Mouse (Mus musculus) cerebellum, postnatal 4 days (tissue): ENCODE results near the gene Has3.
"Not testable (repeated sequence)": the region's sequence is repeated elsewhere in the genome, so short reads cannot be mapped to it uniquely, and the experiment has no call there.

ENCODE experiments used
- DNase-seq, 2 experiments: peaks; one replicate each; pipeline ENCODE4 v3.0.0; 2022; ENCODE audit warnings: low spot score in 2 of 2, mixed read lengths in 1 of 2

Gene Has3

GRCm38 (mm10) chr8:106884826-106885400 is 14.9 kb downstream of the Has3 start:
- DNase-seq: not testable (repeated sequence)

- peak; percentile 76 for DNase-seq
Observed at GRCm38 (mm10) chr8:106887336-106888189, 17.5 kb downstream of the Has3 start.

DNA sequence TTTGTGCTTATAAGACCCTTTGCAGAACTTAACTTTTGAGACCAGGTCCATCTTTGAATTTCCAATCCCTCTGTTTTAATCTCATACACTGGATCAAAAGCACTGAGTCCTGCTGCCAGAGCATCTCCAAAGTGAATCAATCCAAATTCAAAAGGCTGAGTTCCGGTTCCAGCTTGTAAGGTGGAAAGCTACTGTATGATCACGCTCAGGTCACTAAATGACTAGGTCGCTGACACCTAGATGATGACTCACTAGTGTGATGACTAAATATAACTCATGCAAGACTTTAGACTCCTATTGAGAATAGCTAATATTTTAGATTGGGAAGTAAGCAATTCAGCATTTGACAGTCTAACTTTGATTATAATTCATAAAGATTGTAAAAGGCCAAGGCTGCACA is 18.8 kb downstream of the Has3 start:
- DNase-seq: no peak

GRCm38 (mm10) chr8:106892210-106892805 is 22.3 kb downstream of the Has3 start:
- peak in 1 of 2 experiments; percentile 21 for DNase-seq

DNA sequence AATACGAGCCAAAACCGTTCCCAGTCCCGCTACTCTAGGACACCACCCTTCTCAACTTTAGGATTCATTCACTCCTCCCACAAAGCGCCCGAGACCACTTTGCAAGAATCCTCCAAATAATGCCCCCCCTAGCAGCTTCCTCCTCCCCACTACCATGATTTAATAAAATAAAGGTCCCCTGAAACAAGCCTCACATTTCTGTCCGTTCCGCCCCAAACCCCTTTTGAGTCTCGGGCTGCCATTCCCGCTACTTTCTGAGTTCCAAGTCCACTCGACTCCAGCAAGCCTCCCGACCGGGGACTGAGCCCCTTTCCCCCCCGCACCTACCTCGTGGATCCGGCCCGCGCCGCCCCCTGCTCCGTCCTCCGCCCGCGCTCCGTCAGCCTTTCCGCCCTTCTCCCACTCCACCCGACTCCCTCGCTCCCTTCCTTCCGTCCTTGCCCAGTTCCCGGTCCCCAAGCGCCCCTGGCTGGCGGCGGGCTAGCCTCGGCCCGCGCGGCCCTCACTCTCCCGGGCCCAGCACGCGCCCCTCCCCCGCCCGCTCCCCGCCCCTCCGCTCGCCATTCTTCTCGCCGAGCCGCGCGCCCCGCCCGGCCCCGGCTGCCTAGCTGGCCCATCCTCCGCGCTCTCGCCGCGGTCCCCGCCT is 22.9 kb downstream of the Has3 start:
- DNase-seq: peak; percentile 39 to 65

GRCm38 (mm10) chr8:106893481-106894156 is 23.6 kb downstream of the Has3 start, which contains the start of gene Utp4:
Utp4 (plus strand) TSS chr8:106893636.
- peak; percentile 59 to 87 for DNase-seq

DNA sequence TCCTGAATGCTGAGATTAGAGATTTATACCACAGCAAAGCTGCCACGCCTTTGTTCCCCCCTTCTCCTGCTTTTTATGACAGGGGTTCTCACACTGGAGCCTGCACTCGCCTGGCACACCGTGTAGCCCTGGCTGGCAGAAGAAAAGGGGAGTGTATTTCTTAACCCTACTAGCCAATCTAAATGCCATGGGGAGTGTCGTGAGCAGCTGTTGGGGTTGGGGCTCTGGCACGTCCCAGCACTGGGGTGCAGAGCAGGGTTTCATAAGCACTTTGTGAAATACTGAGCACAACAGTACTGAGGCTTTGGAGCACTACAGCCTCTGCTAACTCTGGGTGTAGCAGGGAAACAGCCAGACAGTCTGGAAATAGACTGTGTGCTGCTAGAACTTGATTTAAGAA is 29.4 kb downstream of the Has3 start:
- DNase-seq: no peak

DNA sequence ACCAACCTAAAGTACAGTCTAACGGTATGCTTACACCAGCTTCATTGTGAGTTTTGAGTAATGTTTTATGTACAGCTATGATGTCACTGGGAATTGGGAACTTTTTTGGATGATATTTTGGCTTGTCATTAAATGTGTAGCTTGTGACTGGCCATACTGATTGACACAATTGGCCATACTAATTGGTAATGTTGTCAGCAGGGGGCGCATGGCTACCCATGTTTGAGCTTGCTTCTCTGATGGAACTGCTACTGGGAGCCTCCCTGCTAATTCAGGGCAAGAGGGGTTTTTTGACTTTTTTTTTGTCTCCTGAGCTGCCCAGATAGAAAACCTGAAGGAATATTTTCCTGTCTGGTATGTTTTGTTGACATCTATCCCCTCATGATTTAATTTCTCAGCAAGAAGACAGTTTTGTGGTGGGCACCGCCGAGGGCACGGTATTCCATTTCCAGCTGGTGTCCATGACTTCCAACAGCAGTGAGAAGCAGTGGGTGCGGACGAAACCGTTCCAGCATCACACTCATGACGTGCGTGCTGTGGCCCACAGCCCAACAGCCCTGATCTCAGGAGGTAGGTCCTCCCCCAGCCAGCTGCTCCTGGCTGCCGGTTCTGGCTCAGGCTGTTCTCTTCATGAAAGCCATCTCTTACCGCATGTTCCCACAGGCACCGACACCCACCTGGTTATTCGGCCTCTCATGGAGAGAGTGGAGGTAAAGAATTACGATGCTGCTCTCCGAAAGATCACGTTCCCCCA is 35.9 kb downstream of the Has3 start:
- DNase-seq: peak in 1 of 2 experiments; percentile 26

DNA sequence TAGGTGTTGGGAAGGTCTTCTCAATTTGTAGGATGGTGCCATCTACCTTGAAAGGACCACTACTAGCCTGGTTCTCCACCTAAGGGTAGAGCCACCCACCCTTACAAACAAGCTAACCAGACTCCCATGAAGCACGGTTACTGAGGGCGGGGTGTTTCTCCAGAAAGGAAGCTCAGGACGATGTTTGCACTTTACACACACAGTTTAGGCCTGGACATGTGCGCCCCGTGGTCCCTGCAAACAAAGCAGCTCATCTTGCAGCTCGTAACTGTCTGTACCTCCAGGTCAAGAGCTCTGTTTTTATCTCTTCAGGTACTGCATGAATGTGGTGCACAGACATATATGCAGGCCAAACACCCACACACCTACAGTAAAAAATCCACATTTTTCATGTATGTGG is 36.6 kb downstream of the Has3 start:
- DNase-seq: no peak

- no peak for DNase-seq
Observed at GRCm38 (mm10) chr8:106907450-106907849, 37.4 kb downstream of the Has3 start.

DNA sequence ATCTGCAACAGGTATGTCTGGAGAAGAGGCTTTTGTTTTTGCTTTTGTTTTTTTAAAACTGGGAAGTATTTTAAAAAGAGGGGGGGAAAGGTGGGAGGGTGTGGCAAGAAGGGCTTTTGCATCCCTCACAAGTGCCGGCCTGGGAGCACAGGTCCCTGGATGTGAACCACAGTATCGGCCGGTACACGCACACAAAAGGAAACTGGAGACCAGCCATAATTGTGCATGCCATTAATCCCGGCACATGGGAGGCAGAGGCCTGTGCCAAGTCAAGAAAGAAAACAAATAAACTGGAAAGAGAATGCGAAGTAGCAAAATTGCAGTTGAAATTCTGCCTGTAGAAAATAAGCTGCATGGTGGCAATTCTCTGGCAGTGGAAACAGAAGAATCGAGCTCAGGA is 38.2 kb downstream of the Has3 start:
- no peak for DNase-seq

DNA sequence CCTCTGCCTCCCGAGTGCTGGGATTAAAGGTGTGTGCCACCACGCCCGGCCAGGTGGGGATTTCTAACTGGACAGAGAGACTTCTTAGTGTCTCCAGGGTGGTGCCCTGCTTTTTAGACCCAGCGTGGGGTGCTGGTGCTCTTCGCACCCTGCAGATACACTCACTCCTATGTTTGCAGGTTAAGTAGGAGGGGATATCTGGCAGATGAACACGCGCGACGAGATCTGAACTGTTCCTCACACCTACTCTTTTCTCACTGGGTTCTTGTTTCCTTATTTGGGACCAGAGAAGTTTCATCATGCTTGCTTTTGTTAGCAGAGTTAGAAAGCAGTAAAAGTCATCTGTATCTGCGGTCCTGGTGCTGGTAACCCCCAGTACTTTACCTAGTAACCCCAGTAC is 43.6 kb downstream of the Has3 start:
- no peak for DNase-seq

DNA sequence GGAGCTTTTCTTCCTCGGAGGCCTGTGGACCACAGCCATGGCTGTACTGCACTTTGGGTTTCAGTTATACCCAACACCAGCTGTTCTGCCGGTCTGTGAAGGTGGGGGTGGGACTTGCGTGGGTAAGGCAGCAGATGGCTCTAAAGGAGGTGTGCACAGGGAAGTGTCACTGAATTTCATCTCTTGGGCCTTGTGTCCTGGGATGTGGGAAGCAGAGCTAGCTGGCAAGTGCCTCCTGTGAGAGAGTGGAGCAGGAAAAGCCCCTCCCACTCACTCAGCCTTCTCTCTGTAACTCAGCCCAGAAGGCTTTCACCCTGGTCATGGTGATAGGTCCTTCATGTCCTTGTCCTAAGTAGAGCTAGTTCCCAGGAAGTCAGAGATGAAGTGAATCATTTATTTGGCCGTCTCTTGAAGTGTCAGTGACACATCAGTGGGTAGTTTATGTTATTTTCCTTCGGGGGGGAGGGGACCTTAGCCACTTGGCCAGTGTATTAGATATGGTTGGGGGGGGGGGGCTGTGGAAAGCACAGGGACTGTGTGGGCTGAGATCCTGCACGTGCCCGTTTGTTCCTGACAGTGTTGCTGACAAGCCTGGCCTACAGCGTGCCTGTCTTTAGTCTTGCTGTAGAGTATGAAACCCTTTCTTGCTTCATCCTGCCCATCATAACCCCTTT is 49.8 kb downstream of the Has3 start:
- no peak for DNase-seq

DNA sequence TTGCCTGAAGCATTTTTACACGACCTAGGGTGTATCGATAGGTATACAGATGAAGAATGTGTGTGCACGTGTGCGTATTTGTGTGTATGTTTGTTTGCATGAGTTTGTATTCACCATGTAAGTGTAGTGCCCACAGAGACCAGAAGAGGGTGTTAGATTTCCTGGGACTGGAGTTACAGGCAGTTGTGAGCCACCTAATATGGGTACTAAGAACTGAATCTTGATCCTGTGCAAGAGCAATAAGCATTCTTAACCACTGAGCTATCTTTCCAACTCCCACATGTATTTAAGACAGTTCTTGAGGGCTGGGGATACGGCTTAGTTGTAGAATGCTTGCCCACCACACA is 50.3 kb downstream of the Has3 start:
- no peak for DNase-seq

DNA sequence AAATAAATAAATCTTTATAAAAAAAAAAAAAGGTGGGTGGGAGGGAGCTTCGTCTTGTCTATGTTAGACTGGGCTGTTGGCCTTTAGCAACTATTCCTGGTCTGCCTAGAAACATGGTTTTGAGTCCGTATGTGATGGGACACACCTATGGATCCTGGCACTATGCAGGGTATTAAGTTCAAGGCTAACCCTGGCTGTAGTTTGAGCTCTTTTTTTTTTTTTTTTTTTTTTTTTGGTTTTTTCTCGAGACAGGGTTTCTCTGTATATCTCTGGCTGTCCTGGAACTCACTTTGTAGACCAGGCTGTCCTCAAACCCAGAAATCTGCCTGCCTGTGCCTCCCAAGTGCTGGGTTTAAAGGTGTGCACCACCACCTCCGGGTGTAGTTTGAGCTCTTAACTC is 54.0 kb downstream of the Has3 start:
- DNase-seq: no peak

DNA sequence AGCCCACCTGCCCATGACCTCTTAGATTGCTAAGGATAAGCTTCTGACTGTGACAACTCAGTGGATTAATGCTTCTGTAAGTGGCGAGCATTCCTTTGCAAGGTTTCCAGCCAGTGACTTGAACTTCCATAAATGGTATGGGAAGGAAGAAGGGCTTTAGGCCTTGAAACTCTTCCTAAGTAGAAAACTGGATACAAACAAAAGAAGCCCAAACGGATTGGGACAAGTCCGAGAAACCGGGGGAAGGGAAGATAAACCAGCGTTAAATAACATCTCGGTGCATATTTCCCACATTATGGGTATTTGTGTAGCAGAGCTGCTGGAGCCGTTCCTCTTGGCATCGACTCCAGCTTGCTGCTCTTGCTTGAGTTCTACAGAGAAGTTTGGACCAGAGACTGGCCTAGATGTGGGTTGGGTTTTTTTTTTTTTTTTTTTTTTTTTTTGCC is 54.9 kb downstream of the Has3 start:
- no peak for DNase-seq

- no peak for DNase-seq
Observed at GRCm38 (mm10) chr8:106925446-106925845, 55.4 kb downstream of the Has3 start.

DNA sequence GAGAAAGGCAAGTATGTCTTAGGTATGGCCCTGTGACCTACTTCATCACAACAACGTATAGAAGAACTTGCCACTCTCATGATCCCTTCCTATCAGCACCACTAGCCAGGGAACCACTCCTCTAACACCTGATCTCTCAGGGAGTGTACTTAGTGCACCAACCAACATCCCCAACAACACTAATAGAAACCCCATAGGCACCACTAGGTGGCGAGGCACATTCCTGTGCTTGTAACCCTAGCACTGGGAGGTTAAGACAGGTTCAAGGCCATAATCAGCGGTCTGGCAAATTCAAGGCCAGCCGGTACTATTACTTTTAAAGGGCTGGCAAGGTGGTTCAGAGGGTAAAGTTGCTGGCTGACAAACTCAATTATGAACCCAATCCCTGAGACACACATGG is 57.2 kb downstream of the Has3 start:
- DNase-seq: no peak

DNA sequence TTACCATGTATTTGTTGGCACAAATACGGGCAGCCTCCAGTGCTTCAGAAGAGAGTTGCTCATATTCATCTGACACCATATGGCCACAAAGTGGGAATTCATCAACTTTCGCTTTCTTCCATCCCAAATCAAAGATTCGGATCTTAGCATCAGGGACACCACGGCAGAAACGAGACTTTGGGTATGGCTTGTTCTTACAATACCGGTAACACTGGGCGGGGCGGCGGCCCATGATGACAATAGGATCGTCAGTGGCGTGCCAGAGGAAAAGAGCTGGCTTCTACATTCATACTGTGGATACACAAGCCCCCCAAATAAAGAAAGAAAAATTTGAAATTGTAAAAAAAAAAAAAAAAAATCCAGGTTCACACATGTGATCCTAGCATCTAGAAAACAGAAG is 58.1 kb downstream of the Has3 start:
- DNase-seq: not testable (repeated sequence)

DNA sequence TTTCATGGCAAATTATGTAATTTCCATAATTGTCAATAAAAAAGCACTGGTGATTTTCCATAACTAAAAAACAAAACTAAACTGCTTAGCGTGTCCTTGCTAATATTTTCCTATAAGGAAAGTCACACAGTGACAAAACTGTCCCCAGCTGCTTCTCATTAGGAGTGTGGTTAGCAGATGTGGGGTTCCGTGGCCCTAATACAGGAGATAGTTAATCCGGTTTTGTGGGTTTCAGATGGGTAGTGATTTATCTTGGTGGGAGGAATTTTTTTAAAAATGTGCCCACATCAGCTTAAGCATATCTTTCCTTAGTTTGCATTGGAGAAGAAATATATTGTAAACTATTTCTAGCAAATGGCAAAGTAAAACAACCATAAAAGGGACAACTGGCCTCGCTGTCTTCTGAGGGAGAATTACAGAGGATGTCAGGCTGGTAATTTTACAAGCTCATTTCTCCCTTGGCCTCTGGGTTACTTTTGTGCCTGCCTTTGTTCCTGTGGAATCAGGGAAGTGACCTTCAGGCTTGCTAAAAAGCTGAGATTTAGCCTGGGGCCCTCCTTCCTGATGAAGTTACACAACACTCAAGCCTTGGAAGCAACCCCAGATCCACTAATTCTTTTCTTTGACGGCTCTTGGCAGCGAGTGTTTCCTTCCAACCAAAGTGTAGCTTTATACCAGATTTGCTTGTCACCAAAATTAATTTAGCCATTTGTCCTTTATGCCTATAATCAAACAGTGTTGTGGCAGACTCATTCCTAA is 59.3 kb downstream of the Has3 start:
- no peak for DNase-seq
